Mouse (Mus musculus) G1E (cell line): Measurements from ENCODE around the gene Hephl1.

Experiments used
- CTCF ChIP-seq: IDR thresholded peaks from 2 replicates; pipeline ENCODE4 v1.5.1; 2012; ENCODE audit warnings: low read depth, low read length, inconsistent platforms, mixed read lengths
- GATA1 ChIP-seq: IDR thresholded peaks from 2 replicates; pipeline ENCODE4 v1.6.1; 2012; ENCODE audit warnings: borderline replicate concordance, low read length, inconsistent platforms, mixed read lengths
- GATA2 ChIP-seq: IDR thresholded peaks from 2 replicates; pipeline ENCODE4 v1.6.1; 2012; ENCODE audit warnings: low read depth, low read length, inconsistent platforms, borderline replicate concordance
- POLR2AphosphoS5 ChIP-seq: IDR thresholded peaks from 2 replicates; pipeline ENCODE4 v1.6.1; 2012; ENCODE audit warnings: low read depth, low read length, inconsistent platforms; ENCODE audit not compliant: insufficient replicate concordance
- TAL1 ChIP-seq: conservative IDR thresholded peaks from 2 replicates; pipeline ENCODE4 v1.6.1; 2012; ENCODE audit warnings: low read depth, low read length, inconsistent platforms, mixed read lengths

DNA sequence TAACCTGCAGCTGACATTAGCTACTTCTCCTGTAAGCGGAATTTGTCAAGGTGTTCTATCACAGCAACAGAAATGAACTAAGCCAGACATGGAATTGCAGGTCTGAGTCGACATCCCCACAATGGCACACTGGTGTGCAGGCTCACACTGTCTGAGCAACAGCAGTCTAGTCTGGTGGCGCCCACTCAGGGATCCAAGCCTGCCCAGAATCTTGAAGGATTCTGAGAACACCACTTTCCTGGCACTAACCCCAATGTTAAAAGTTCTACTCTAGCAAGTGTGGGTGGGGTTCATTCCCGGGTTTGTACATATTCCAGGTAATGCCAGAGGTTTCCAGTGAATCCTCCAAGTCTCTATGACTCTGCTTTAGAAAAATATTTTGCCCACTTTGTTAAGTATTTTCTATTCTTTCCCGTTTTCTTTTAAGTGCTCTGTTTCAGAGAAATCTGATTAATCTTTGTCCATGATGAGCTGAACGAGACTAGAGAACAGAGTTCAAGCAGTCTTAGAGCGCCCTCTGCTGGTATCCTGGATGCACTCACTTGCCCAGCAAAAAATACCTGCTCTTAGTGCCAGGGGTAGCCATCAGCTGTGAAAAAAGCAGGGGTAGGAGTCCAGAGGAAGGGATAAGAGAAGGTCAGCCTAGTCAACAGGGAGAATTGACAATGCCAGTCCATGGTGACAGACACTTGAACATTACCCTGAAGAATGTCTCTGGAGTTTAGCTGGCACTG is 96.5 kb downstream of the Hephl1 start:
- TF ChIP-seq GATA2 (no peak), CTCF (peak; percentile 67), TAL1 (no peak), POLR2AphosphoS5 (no peak), GATA1 (no peak)
